Mouse (Mus musculus): ENCODE data around the gene Cd93.

- TF ChIP-seq ZC3H11A (IDR thresholded peaks at IDR 0.05; ENCODE audit: borderline replicate concordance, low read depth, low read length), result no peak
- TF ChIP-seq CHD2 (IDR thresholded peaks at IDR 0.05; ENCODE audit: low read depth, low read length), result no peak
- TF ChIP-seq MAFK (IDR thresholded peaks at IDR 0.05; ENCODE audit: insufficient read depth, low read depth, low read length), result no peak
- no peak for TF ChIP-seq ZNF384 (IDR thresholded peaks at IDR 0.05; ENCODE audit: low read depth, low read length)
These were observed 46.8 kb upstream of the Cd93 start for GRCm38 (mm10) chr2:148490150-148490549.
